Mouse (Mus musculus) kidney, adult 2 months (tissue): Measurements from ENCODE around the gene Susd4.

ENCODE experiments used
- CTCF ChIP-seq: fragments of 200-500 bp; conservative IDR thresholded peaks from 2 replicates; pipeline ENCODE4 v1.5.1; 2011; ENCODE audit warnings: low read depth, mild to moderate bottlenecking, control low read depth, low read length, moderate library complexity, mixed read lengths; ENCODE audit not compliant: insufficient read depth, insufficient read length
- POLR2A ChIP-seq: fragments of 200-500 bp; IDR thresholded peaks from one replicate; pipeline ENCODE4 v1.6.1; 2011; ENCODE audit warnings: low read depth, low read length, control low read depth

GRCm38 (mm10) chr1:182852158-182852557 is 88.5 kb downstream of the Susd4 start:
- no peak for TF ChIP-seq CTCF
- TF ChIP-seq POLR2A = no peak
